Mouse (Mus musculus): ENCODE measurements around the gene Smim6. TPM values are rescaled to one million over a fixed set of nuclear protein-coding genes. Genes with fewer than 3 reads are reported as not detected.

Gene Smim6
- total RNA-seq, 2 experiments from 2014 or later: 0.26 to 7.5 TPM

- peak; percentile 44 for ATAC-seq (replicated peaks; ENCODE audit: low FRiP score, poor library complexity, severe bottlenecking)
Measured at GRCm38 (mm10) chr11:115899486-115900266, 12.1 kb upstream of the Smim6 start, which contains the start of gene Smim5. Gene Smim5, plus strand, starts transcription at chr11:115899966.

- peak; percentile 1; the same call in 1 of the 2 replicates for ATAC-seq (replicated peaks; ENCODE audit: low FRiP score, poor library complexity, severe bottlenecking)
Measured at GRCm38 (mm10) chr11:115900561-115901337, 11.1 kb upstream of the Smim6 start.

DNA sequence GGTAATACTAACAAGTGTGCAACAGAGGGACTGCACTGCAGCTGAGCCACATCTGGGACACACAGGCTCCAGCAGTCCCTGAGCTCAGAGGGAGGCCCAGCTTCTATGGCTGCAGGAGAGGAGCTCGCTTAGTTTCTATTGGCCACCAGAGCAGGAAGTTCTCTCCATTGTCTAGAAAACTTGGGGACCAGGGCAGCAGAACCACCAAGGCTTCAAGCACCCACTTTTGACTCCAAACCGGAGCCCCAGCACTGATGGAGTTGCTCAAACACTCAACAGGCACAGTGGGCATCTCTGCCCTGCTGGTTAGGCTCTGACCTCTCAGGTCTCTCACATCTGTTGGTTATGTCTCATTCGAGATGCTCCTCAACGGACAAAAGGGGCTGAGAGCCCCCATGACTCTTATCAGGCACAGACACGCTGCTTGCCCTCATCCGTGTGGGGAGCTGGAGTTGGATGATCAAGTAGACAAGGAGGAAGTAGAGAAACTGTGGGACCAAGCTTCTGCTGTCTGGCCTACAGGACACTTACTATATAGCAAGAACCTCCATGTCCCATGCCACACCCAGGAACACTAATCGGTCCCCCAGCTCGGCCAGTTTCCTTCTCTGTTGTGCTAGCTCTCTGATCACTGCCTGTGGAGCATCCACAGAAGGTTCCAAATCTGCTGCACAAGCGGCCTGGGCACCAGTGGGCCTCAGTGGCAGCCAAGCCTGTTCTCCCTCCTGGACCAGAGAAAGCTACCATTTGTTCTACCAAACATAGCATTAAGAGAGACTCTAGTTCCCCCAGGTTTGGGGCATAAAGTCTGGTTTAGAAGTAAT is 10.3 kb upstream of the Smim6 start:
- ATAC-seq (replicated peaks; ENCODE audit: low FRiP score, poor library complexity, severe bottlenecking): peak; percentile 31

DNA sequence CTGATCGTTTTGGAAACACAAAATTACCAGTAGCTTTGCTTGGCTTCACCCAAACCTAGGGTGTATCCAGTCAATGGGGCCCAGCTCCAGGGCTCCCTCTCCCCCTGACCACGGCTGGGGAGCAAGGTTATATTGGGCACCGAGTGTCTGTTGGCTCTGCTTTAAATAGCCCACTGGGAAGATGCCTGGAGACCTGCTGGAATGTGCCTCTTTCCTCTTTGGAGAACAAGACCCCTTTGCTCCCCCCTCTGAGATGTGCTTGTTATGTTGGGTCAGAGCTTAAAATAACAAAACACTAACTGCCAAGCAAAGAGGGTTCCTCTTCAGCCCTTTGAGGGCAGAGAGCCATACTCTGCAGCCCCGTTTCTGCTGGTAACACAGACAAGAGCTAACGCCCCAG is 9.6 kb upstream of the Smim6 start:
- no peak for ATAC-seq (replicated peaks; ENCODE audit: low FRiP score, poor library complexity, severe bottlenecking)

GRCm38 (mm10) chr11:115902831-115903230 is 9.0 kb upstream of the Smim6 start:
- no peak for ATAC-seq (replicated peaks; ENCODE audit: low FRiP score, poor library complexity, severe bottlenecking)

- peak; percentile 63 for ATAC-seq (replicated peaks; ENCODE audit: low FRiP score, poor library complexity, severe bottlenecking)
Measured at GRCm38 (mm10) chr11:115903384-115904230, 8.2 kb upstream of the Smim6 start.

GRCm38 (mm10) chr11:115904231-115904955 is 7.4 kb upstream of the Smim6 start:
- ATAC-seq (replicated peaks; ENCODE audit: low FRiP score, poor library complexity, severe bottlenecking): no peak

DNA sequence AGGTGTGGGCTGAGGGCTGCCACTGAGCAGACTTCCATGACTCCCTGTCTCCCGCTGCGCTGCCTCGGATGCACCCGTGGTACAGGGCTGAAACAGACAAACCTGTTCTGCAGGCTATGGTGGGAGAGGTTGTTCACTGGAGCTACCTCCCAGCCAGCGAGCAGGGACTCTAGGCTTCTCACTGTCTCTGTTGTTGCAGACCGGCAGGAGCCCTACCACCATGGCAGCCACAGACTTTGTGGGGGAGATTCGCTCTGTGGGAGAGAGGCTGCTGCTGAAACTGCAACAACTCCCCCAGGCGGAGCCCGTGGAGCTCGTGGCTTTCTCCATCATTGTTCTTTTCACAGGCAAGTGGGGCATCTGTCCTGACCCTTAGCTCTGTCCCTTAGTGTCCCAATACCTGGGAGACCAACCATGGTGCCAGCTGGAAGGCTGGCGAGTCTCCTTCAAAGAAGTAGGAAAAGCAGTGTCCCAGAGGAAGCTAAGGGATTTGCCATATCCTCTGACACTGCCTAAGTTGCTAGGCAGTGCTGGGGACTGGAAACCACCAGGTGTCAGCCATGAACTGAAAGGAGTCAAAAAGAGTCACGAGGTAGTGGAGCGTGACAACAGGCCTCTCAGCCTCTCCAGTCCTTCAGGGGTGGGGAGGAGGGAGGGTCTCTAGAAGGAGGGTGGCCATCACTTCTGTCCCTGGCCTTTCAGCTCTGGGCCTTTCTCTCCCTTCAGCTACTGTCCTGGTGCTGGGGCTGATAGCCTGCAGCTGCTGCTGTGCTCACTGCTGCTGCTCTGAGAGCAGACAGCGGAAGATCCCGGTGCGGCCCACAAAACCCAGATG is 6.6 kb upstream of the Smim6 start:
- ATAC-seq (replicated peaks; ENCODE audit: low FRiP score, poor library complexity, severe bottlenecking): no peak

GRCm38 (mm10) chr11:115906116-115906515 is 5.7 kb upstream of the Smim6 start:
- ATAC-seq (replicated peaks; ENCODE audit: low FRiP score, poor library complexity, severe bottlenecking): no peak

DNA sequence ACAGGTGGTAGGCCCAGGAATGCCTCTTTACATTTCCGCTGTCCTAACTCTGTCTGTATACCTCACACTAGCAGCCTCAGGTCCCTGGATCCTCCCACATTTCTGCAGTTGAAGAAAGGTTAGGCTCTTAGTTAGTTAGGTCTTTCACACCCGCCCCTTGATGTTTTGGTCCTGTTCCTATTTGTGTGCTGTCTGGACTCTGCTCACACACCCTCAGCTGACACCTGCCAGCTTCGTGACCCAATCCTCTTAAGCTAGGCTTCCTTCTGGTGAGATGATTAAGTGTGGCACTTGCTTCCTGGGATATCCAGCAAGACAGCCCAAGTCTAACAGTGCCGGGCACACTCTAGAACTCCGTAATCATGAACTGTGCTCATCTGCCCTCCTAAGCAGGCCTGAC is 5.3 kb upstream of the Smim6 start:
- no peak for ATAC-seq (replicated peaks; ENCODE audit: low FRiP score, poor library complexity, severe bottlenecking)

- peak; percentile 73 for ATAC-seq (replicated peaks; ENCODE audit: low FRiP score, poor library complexity, severe bottlenecking)
Measured at GRCm38 (mm10) chr11:115911134-115911561, 669 bp upstream of the Smim6 start.

- no peak for ATAC-seq (replicated peaks; ENCODE audit: low FRiP score, poor library complexity, severe bottlenecking)
Measured at GRCm38 (mm10) chr11:115916579-115916978, 4.8 kb downstream of the Smim6 start.

GRCm38 (mm10) chr11:115918637-115919036 is 6.8 kb downstream of the Smim6 start:
- no peak for ATAC-seq (replicated peaks; ENCODE audit: low FRiP score, poor library complexity, severe bottlenecking)

DNA sequence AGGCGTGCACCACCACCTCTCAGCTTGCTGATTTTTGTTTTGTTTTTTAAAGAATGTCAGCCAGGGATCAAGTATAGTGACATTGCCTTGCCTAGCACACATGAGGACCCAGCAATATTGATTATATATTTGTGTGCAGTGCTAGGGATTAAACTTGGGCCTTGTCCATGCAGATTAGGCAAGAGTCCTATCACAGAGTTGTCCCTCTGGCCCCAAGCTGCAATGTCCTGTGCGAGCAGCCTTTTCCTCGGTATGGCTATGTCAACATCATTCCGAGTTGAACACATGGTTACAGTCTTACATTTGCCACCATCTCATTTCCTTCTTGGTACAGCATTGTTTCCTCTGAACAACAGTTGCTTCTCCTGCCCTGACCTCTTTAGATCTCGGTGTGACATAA is 7.3 kb downstream of the Smim6 start:
- ATAC-seq (replicated peaks; ENCODE audit: low FRiP score, poor library complexity, severe bottlenecking): no peak

- ATAC-seq (replicated peaks; ENCODE audit: low FRiP score, poor library complexity, severe bottlenecking): peak; percentile 94
Measured at GRCm38 (mm10) chr11:115920110-115920818, 8.4 kb downstream of the Smim6 start.

DNA sequence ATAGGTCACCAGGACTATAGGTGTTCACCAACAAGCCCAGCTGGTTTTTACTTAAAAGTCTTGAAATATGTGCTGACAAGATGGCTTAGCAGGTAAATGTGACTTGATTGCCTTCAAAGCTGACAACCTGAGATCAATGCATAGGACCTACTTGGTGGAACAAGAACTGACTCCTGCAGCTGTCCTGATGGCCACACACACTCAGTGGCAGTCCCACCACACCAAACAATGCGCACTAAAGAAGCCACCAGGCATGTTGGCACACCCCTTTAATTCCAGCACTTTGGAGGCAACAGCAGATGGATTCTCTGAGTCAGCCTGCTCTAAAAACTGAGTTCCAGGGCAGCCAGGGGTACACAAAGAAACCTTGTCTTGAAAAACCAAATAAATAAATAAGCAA is 10.2 kb downstream of the Smim6 start:
- no peak for ATAC-seq (replicated peaks; ENCODE audit: low FRiP score, poor library complexity, severe bottlenecking)

DNA sequence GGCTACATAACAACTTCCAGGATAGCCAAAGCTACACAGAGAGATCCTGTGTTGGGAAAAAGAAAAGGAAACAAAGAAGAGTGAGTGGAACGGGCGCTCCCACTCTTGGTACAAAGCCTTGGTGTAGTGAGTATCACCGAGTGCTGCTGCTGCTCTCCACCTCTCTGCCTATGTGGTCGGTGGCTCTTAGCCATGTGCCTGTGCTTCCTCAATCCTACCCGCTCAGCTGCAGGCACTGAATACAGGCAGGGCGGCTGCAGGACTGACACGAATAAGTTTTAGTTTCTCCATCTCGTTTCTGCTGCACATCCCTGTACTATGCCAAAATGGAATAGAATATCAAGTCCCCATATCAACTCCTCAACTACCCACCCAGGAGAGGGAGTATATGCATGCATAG is 17.2 kb downstream of the Smim6 start:
- ATAC-seq (replicated peaks; ENCODE audit: low FRiP score, poor library complexity, severe bottlenecking): no peak
